Mouse (Mus musculus) kidney, adult 11 months (tissue): ENCODE measurements around the gene Zbed4.
"Not testable (repeated sequence)": the region's sequence is repeated elsewhere in the genome, so short reads cannot be mapped to it uniquely, and the experiment has no call there.

ENCODE experiments used
- DNase-seq: peaks from one replicate; pipeline ENCODE4 v3.0.0; 2022

The Zbed4 gene

GRCm38 (mm10) chr15:88813873-88814272, 62.4 kb downstream of the Zbed4 start:
- not testable (repeated sequence) for DNase-seq

- no peak for DNase-seq
Measured at GRCm38 (mm10) chr15:88814411-88815047, 63.1 kb downstream of the Zbed4 start.

GRCm38 (mm10) chr15:88815196-88815700, 63.8 kb downstream of the Zbed4 start:
- DNase-seq: no peak

- peak; percentile 100 for DNase-seq
Measured at GRCm38 (mm10) chr15:88819026-88819905, 67.8 kb downstream of the Zbed4 start, which contains the start of the genes Alg12 and Creld2. Gene Alg12, minus strand, starts transcription at chr15:88819318. Gene Creld2, plus strand, starts transcription at chr15:88819646.

GRCm38 (mm10) chr15:88819906-88820303, 68.4 kb downstream of the Zbed4 start:
- DNase-seq: peak; percentile 27

GRCm38 (mm10) chr15:88821403-88821802, 69.9 kb downstream of the Zbed4 start:
- no peak for DNase-seq

GRCm38 (mm10) chr15:88822513-88822912, 71.1 kb downstream of the Zbed4 start:
- no peak for DNase-seq

GRCm38 (mm10) chr15:88823376-88823775, 71.9 kb downstream of the Zbed4 start:
- no peak for DNase-seq

GRCm38 (mm10) chr15:88827466-88827865, 76.0 kb downstream of the Zbed4 start:
- no peak for DNase-seq

GRCm38 (mm10) chr15:88827991-88828799, 76.7 kb downstream of the Zbed4 start:
- DNase-seq: peak; percentile 89

GRCm38 (mm10) chr15:88828800-88829705, 77.6 kb downstream of the Zbed4 start:
- DNase-seq: peak; percentile 88

- DNase-seq: peak; percentile 71
Measured at GRCm38 (mm10) chr15:88829791-88830440, 78.5 kb downstream of the Zbed4 start.

- DNase-seq: peak; percentile 47
Measured at GRCm38 (mm10) chr15:88830696-88831095, 79.2 kb downstream of the Zbed4 start.

GRCm38 (mm10) chr15:88831482-88831881, 80.0 kb downstream of the Zbed4 start:
- peak; percentile 96 for DNase-seq

GRCm38 (mm10) chr15:88832536-88832935, 81.1 kb downstream of the Zbed4 start:
- peak; percentile 70 for DNase-seq
